Mouse (Mus musculus) urinary bladder, adult 2 months (tissue): Measurements from ENCODE around the gene Samd5. TPM values are rescaled to one million over a fixed set of nuclear protein-coding genes. Genes with fewer than 3 reads are reported as not detected.

Experiments
- DNase-seq: peaks from one replicate; pipeline ENCODE4 v3.0.0; 2022; ENCODE audit warnings: low spot score
- polyA plus RNA-seq: library from polyadenylated mRNA; depleted of rRNA; stranded (reverse); fragments of >200 nt; gene quantifications from 2 replicates; pipeline ENCODE4 v1.2.3, GENCODE M21; 2012

Gene Samd5
- polyA plus RNA-seq, 1 experiment, result 2.2 TPM

GRCm38 (mm10) chr10:9650050-9650825 is 24.8 kb downstream of the Samd5 start:
- no peak for DNase-seq

- no peak for DNase-seq
Observed at GRCm38 (mm10) chr10:9648464-9648863, 26.5 kb downstream of the Samd5 start.

- no peak for DNase-seq
Observed at GRCm38 (mm10) chr10:9647741-9648140, 27.3 kb downstream of the Samd5 start.

GRCm38 (mm10) chr10:9646391-9646790 is 28.6 kb downstream of the Samd5 start:
- no peak for DNase-seq

GRCm38 (mm10) chr10:9643531-9643930 is 31.5 kb downstream of the Samd5 start:
- DNase-seq, result no peak

GRCm38 (mm10) chr10:9642077-9642476 is 32.9 kb downstream of the Samd5 start:
- no peak for DNase-seq

- DNase-seq, result no peak
Observed at GRCm38 (mm10) chr10:9640678-9641077, 34.3 kb downstream of the Samd5 start.

GRCm38 (mm10) chr10:9640056-9640455 is 35.0 kb downstream of the Samd5 start:
- DNase-seq, result no peak

- DNase-seq, result no peak
Observed at GRCm38 (mm10) chr10:9625356-9625755, 49.7 kb downstream of the Samd5 start.

GRCm38 (mm10) chr10:9621926-9622688 is 52.9 kb downstream of the Samd5 start:
- no peak for DNase-seq

GRCm38 (mm10) chr10:9621055-9621454 is 54.0 kb downstream of the Samd5 start:
- DNase-seq, result no peak

- DNase-seq, result no peak
Observed at GRCm38 (mm10) chr10:9615009-9615408, 60.0 kb downstream of the Samd5 start.

GRCm38 (mm10) chr10:9608854-9609253 is 66.2 kb downstream of the Samd5 start:
- no peak for DNase-seq

- DNase-seq, result no peak
Observed at GRCm38 (mm10) chr10:9607155-9607554, 67.9 kb downstream of the Samd5 start.

GRCm38 (mm10) chr10:9605635-9606034 is 69.4 kb downstream of the Samd5 start:
- no peak for DNase-seq

GRCm38 (mm10) chr10:9603290-9603689 is 71.7 kb downstream of the Samd5 start:
- no peak for DNase-seq

- no peak for DNase-seq
Observed at GRCm38 (mm10) chr10:9602845-9603244, 72.2 kb downstream of the Samd5 start.

- no peak for DNase-seq
Observed at GRCm38 (mm10) chr10:9602389-9602788, 72.6 kb downstream of the Samd5 start.

- DNase-seq, result no peak
Observed at GRCm38 (mm10) chr10:9596228-9596627, 78.8 kb downstream of the Samd5 start.

GRCm38 (mm10) chr10:9594666-9595065 is 80.3 kb downstream of the Samd5 start:
- DNase-seq, result no peak

- no peak for DNase-seq
Observed at GRCm38 (mm10) chr10:9590606-9591005, 84.4 kb downstream of the Samd5 start.

GRCm38 (mm10) chr10:9586328-9586727 is 88.7 kb downstream of the Samd5 start:
- no peak for DNase-seq

GRCm38 (mm10) chr10:9579374-9579773 is 95.6 kb downstream of the Samd5 start:
- DNase-seq, result no peak
